Mouse (Mus musculus): Measurements from ENCODE around the gene Mob2.

Mob2 gene

GRCm38 (mm10) chr7:142025196-142025595 lies 35.7 kb downstream of the Mob2 start:
- DNase-seq (ENCODE audit: low read depth, low spot score) = no peak

GRCm38 (mm10) chr7:142020827-142021226 lies 40.0 kb downstream of the Mob2 start:
- DNase-seq (ENCODE audit: low read depth, low spot score) = no peak

DNA sequence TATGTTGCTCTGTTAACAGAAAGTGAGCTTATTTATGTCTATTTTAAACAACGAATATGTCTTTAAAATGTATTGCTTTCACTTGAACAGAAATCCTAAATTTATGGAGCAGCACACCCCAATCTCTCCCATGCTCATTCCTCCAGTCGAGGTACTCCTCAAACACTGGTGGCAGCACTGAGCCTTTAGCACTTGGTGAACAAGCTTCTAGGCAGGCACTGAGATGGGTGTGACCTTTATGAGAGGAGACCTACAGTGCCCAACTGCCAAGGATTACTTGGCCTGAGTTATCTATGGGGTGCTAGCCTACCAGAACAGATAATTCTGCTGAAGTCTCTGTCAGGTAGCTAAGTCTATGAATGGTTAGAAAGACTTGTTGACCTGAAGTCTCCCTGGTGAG lies 41.2 kb downstream of the Mob2 start:
- peak; percentile 11 for DNase-seq (ENCODE audit: low read depth, low spot score)

DNA sequence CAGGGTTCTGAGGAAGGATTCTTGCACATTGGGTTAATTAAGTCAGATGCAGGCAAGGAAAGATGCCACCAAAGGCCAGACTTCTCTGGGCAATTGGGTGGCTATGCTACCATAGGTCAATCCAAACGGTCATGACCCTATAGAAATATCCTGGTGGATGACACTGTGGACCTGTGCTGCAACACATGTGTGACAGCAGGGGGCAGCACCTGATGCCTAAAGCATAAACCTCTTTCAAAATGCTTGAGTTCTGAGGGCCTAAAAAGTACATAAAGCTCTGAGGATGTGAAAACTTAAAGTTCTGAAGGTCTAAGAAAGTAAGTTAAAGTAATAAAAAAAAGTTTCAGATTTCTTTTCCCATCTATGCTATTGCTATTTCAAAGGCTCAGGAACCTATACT lies 44.3 kb downstream of the Mob2 start:
- DNase-seq (ENCODE audit: low read depth, low spot score) = peak; percentile 45

DNA sequence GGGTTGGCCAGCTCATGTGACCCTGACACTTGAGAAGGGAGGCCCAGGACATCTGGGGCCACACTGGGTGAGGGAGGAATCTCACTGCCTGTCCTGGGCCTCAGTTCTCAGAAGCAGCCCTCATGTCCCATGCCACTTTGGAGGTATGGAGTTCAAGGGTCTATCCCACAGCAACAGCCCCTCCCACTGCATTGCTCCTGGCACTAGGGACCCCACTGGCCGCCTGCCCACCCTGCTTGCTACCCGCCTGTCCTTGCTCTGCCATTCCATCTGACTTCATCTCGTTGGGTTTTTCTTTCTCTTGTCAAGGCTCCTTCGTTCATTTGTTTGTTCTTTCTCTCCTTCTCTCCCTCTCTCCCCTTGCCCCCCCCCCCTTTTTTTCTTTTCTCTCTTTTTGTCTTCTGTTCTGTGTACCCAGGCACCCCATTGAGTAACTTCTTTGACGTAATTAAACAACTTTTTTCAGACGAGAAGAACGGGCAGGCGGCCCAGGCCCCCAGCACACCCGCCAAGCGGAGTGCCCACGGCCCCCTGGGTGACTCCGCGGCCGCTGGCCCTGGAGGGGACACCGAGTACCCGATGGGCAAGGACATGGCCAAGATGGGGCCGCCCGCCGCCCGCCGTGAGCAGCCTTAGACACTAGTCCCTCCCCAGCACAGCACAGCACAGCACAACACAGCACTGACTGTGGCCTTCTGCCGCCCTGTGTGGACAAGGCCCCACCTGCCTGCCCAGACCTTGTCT lies 59.1 kb downstream of the Mob2 start:
- DNase-seq (ENCODE audit: low read depth, low spot score) = no peak

DNA sequence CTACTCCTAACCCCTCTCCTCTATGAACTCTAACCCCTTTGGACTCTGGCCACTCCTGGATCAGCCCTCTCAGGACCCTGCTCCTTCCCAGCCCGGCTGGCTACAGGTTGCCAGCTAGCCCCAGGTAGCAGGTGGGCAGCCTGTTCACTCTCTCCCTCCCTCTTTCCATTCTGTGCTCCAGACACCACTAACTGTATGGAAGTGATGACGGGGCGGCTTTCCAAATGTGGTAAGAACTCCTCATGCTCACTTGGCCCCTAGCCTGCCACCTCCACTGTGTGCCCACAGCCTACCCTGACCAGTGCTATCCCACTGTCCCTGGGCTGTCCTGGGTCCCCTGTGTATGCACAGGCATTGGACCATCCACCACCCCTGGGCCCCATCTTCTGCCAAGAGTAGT lies 60.2 kb downstream of the Mob2 start:
- DNase-seq (ENCODE audit: low read depth, low spot score) = no peak

DNA sequence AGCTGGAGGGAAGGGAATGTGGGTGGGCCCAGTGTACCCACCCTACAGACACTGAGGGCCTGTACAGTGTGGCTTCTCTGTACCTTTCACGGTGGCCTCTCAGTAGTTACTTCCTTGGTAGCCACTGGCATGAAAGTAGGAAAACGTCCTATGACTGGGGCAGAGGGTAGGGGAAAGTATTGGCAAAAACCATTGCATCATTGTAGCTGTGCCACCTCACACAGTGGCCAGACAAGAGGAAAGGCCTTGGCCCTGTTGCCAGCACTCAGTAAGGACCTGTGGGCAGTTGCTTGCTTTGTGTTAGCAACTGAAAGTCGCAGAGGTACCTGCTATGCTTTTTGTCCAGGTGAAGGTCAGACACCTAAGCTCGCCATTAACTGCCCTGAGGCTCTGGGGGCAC lies 66.7 kb downstream of the Mob2 start:
- no peak for DNase-seq (ENCODE audit: low read depth, low spot score)

GRCm38 (mm10) chr7:141991183-141991582 lies 69.7 kb downstream of the Mob2 start:
- no peak for DNase-seq (ENCODE audit: low read depth, low spot score)

DNA sequence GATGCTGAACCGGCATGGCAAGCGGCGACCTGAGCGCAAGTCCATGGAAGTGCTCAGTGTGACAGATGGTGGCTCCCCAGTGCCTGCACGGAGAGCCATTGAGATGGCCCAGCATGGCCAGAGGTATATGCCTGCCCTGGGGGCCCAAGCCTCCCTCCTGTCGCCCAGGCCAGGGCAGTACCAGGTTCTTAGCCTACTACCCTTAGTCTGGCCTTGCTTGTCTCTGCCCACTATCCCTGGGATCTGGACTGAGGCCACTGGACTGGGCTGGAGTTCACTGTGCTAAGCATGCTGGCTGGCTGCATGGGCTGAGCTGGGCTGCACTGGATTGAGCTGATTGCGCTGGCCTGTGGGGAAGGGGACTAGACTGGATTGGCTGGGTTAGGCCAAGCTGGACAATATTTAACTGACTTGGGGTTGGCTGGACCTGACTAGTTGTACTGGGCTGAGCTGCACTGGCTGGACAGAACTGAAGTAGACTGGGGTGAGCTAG lies 72.5 kb downstream of the Mob2 start:
- DNase-seq (ENCODE audit: low read depth, low spot score) = no peak

- DNase-seq (ENCODE audit: low read depth, low spot score) = no peak
These were observed 79.6 kb downstream of the Mob2 start for GRCm38 (mm10) chr7:141981237-141981636.

DNA sequence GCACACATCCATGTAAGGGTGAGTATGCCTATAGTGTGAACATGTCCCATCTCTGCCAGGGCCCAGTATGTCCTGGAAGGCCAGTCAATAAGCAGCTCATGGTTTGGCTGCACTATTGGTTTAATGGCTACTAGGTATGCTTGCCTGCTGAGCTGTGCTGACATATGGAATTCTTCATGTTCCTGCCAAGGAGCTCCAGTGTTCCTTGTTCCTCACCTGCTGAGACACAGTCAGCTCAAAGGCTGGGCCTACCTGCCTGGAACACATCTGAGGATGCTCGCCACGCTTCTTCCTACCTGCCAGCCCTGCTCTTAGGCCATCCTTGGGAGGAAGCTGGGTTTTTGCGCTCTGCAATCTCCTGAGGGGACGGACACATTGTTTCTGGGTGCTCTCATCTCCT lies 81.6 kb downstream of the Mob2 start:
- no peak for DNase-seq (ENCODE audit: low read depth, low spot score)

DNA sequence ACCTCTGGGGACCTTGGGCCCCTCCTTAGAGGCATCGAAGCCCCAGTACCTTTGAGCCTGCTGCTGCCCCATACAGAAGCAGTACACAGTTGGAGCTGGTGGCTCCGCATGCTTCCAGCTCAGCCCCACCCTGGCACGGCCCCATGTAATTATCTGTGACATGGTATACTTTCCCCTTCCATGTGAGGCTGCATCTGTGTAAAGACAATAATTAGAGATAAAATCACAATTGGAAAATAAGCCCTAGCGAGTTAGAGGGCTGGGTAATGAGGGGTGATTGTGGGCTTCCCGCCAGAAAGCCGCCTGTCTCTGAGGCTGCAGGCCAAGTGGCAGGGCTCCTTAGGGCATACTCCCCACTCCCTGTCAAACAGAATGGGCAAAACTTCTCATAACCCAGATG lies 82.9 kb downstream of the Mob2 start:
- no peak for DNase-seq (ENCODE audit: low read depth, low spot score)

GRCm38 (mm10) chr7:141972831-141973619 lies 87.8 kb downstream of the Mob2 start:
- DNase-seq (ENCODE audit: low read depth, low spot score) = peak; percentile 15

- no peak for DNase-seq (ENCODE audit: low read depth, low spot score)
These were observed 94.6 kb downstream of the Mob2 start for GRCm38 (mm10) chr7:141966281-141966680.

DNA sequence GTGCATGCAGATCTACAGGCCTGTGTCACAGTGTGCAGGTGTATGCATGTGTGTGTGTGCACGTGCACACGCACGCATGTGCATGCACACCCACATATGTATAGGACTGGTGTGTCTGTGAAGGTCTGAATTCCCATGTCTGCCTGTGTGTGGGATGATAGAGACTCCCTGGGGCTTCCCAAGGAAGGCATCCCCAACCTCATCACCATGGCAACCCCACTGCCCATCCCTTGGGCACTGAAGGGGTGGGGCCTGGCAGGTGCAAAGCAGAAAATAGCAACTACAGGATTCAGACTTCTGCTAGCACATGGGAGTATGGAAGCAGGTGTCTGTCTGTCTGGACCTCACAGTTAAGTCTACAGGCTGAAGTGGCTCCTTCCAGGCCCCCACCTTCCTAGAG lies 98.3 kb downstream of the Mob2 start:
- no peak for DNase-seq (ENCODE audit: low read depth, low spot score)

- DNase-seq (ENCODE audit: low read depth, low spot score) = no peak
These were observed 99.4 kb downstream of the Mob2 start for GRCm38 (mm10) chr7:141961491-141961890.

- DNase-seq (ENCODE audit: low read depth, low spot score) = no peak
These were observed 99.9 kb downstream of the Mob2 start for GRCm38 (mm10) chr7:141960926-141961325.

- DNase-seq (ENCODE audit: low read depth, low spot score) = peak; percentile 27
These were observed 101.7 kb downstream of the Mob2 start for GRCm38 (mm10) chr7:141959133-141959532.

All from ES-CJ7 (cell line).